Mouse (Mus musculus) kidney, adult 2 months (tissue): ENCODE data around the gene Fxr2.

ENCODE experiments used
- CTCF ChIP-seq: fragments of 200-500 bp; conservative IDR thresholded peaks from 2 replicates; pipeline ENCODE4 v1.5.1; 2011; ENCODE audit warnings: low read depth, mild to moderate bottlenecking, control low read depth, low read length, moderate library complexity, mixed read lengths; ENCODE audit not compliant: insufficient read depth, insufficient read length
- POLR2A ChIP-seq: fragments of 200-500 bp; IDR thresholded peaks from one replicate; pipeline ENCODE4 v1.6.1; 2011; ENCODE audit warnings: low read depth, low read length, control low read depth

GRCm38 (mm10) chr11:69591899-69592637 is 40.7 kb upstream of the Fxr2 start:
- TF ChIP-seq CTCF (no peak), POLR2A (no peak)
